Mouse (Mus musculus): Measurements from ENCODE around the gene Tmcc1.
A peak's percentile ranks its signal among the peaks of the same experiment; 100 is the strongest.

Tmcc1 gene

DNA sequence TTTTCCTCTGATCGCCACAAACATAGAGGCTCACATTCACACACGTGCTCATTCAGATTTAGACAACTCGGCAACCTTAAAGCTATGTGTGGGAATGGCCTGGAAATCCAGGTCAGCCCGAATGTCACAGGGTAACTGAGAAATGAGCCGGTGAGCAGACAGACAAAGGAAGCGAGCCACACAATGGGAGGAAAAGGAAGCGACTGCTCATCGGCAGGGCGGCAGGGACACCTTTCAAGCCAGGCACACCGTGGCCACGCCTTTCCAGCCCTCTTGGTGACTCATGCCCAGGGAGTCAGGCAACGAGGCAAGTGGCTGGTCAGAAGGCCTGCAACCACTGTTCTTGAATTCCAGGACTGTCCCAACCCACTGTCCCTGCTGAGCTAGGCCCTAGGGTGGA lies 183.9 kb downstream of the Tmcc1 start:
- peak; percentile 67 for DNase-seq

DNA sequence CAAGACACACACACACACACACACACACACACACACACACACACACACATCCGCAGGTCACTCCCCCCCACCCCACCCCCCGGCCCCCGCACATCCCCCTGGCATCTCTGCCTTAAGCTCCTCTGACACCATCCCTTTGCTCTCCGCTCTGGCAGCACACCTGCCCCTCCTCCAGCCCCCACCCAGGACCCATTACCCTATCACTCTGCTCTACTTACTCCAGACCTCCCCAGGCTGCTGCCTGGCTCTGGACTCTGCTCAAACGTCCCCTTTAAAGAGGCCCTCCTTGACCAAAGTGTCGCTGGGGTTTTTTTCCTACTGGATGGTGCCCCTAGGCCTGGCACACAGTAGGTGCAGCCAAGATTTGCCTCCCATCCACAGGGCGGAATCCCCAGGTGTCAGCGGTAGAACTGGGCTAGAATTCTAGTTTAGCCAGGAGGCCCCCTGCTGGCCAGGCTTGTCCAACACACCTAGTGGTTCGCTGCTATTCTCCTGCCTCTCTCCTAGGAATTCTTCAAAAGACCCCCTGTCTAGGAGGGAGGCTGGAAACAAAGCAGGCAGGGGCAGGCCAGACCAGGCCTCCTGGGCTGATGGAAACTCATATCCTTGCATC lies 185.6 kb downstream of the Tmcc1 start:
- DNase-seq, result peak; percentile 83

GRCm38 (mm10) chr6:116006731-116007130 lies 186.6 kb downstream of the Tmcc1 start:
- peak; percentile 88 for DNase-seq

DNA sequence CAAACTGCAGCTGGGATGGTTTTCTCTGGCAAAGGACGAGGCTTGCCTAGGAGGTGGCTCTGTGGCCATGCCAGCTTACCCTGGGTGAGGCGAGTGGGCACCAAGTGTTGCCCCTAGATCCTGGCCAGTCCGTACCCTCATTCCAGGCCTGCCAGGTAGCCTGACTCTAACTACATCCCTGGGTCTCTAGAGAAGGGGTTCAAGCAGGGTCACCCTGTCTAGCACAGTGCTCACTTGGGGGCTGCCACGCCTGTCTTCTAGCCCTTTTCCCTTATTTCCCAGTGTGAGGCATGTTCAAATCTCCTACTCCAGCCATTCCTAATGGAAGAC lies 187.4 kb downstream of the Tmcc1 start:
- no peak for DNase-seq

DNA sequence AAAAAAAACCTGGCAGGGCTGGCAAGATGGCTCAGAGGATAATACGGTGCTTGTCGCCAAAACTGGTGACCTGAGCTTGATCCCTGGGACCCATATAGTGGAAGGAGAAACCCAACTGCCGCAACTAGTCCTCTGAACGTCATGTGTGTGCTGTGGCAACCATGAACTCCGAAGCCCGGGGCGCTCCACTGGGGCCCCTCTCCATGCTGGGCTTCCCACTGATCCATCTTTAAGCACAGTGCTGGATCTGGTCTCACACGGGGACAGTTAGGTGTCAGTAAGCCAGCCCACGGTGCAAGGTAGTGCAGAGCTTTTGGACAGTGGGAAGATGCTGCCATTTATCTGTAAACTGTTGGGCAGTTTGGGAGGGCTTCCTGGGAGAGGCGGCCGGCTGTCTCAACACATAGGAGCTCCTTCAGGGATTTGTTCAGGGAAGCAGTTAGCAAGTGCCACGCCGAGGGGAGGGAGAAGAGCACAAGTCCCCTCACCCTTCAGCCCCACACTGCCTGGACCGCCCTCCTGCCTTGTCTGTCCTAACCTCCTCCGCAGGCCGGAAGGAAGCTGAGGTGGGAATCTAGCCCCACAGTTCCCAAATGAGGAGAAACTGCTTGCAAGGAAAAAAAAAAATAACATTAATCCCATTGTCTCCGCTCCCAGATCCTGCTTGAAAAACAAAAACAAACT lies 187.9 kb downstream of the Tmcc1 start:
- peak; percentile 28 for DNase-seq

DNA sequence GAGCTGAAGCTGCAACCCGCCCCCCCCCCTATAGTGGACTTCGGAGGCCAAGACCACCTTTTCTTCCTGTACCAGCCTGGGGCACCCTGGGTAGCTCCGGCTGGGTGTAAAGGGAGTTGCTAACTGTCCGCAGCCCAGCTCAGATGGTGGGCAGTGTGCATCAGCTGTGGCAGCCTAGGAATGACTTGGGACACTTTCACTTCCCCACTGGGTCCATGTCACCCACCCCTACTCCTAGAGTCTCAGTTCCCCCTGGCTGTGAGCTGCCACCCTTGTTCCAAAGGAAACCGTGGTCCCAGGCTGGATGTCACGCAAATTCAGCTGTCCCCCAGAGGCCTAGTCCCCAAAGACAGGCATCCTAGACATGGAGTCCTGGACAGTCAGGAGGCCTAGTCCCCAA lies 188.6 kb downstream of the Tmcc1 start:
- no peak for DNase-seq

GRCm38 (mm10) chr6:116004069-116004468 lies 189.2 kb downstream of the Tmcc1 start:
- peak; percentile 40 for DNase-seq

DNA sequence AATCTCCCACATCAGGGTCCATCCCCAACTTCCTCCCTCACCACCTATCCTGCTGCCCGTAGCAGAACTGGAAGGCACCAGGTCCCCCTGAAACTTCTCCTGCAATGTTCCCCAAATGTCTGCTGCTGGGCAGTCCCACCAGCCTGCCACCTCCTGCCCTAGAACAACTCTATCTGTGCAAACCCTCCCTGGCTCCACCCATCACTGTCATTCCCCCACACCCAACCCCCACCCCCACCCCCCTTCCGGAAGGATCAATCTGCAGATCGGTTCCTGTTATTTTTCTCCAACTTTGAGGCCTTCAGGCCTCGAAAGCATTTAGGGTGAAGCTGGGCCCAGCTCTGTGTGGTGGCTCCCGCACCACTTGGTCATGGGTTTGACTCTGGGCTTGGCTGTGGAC lies 189.8 kb downstream of the Tmcc1 start:
- peak; percentile 44 for DNase-seq

GRCm38 (mm10) chr6:116002311-116003104 lies 190.8 kb downstream of the Tmcc1 start:
- DNase-seq, result no peak

DNA sequence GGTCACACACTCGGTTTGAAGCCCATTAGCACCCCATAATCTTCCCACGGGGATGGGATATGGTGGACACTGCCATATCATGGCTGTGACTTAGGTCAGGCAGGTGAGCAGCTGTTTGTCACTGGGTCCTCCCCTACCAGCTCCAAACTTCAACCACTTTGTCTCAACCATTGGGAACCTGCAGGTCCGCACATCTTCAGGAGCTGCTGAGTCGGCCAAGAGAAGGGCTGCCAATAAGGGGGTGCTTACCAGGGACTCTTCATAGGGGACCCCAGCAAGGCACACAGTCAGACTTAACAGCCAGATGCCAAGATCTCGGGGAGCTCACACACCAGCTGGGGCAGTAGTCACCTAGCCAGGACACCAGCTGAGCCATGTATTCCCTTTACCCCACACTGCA lies 192.4 kb downstream of the Tmcc1 start:
- no peak for DNase-seq

DNA sequence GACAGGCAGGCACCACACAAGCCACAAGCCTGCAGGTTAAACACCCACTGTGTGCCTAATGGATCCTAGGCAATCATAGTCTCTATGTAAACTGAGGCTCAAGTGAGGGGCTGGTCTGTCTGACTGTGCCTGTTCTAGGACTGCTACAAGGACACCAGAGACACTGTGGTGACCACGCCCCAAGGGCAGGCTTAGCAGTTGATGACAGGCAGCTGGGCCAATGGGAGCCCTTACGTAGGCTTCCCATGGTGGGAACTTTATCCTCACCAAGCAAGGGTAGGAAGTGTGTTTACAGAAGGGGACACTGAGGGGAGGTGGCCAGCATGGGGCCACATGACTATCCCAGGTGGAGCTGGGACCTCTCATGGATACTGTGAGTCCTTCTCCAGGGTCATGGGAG lies 194.1 kb downstream of the Tmcc1 start:
- peak; percentile 36 for DNase-seq

GRCm38 (mm10) chr6:115998758-115999157 lies 194.5 kb downstream of the Tmcc1 start:
- no peak for DNase-seq

- DNase-seq, result no peak
Observed at GRCm38 (mm10) chr6:115997726-115998311, 195.5 kb downstream of the Tmcc1 start.

DNA sequence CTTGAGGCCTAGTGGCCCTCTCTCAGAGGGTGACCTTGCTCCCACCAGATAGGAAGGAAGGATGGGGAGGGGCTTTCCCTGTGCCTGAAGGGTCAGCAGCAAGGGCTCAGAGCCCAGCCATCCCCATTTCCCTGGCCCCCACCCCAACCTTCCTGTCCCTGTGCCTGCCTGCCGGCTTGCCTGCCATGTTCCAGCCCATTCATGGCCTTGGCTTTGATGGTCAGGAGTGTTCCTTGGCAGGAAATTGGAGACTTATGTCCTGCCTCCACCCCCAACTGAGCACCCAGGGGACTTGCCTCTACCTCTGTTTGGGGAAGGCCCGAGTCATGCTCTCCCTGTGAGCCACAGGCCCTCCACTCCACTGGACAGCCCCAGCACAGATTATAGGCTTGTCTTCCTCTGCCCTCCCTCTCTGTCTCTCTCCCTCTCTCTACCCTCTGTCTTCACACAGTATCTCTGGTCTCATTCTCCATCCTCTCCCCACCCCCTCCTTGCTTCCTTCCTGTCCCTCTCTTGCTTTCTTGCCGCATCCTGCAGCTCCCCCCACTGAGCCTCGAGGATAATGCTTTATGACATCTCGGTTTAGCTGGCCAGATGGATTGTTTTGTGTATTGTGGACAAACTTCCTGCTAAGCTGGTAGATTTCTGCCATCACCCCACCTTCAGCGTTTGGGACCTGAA lies 197.0 kb downstream of the Tmcc1 start:
- DNase-seq, result peak; percentile 91

DNA sequence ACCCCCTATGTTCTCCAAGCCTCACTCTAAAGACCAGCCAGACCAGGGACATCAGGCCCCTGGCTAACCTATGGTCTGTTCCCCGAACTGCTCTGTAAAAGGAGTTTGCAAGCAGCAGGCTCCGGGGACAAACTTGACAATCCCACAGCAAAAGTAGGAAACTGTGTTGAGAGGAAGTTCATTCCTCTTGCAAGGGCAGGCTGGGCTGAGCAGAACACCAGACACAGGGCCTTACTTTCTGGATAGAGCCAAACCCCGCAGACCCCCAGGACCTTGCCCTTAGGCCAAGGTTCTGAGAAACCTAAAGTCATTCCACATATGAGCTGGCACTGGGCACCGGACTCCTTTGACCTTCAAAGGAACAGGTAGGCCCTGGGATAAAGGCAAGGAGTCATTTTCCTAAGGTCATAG lies 197.8 kb downstream of the Tmcc1 start:
- DNase-seq, result peak; percentile 42

GRCm38 (mm10) chr6:115994877-115995520 lies 198.3 kb downstream of the Tmcc1 start, which contains the start of gene Plxnd1:
Plxnd1 (minus strand) TSS chr6:115995005.
- peak; percentile 94 for DNase-seq

DNA sequence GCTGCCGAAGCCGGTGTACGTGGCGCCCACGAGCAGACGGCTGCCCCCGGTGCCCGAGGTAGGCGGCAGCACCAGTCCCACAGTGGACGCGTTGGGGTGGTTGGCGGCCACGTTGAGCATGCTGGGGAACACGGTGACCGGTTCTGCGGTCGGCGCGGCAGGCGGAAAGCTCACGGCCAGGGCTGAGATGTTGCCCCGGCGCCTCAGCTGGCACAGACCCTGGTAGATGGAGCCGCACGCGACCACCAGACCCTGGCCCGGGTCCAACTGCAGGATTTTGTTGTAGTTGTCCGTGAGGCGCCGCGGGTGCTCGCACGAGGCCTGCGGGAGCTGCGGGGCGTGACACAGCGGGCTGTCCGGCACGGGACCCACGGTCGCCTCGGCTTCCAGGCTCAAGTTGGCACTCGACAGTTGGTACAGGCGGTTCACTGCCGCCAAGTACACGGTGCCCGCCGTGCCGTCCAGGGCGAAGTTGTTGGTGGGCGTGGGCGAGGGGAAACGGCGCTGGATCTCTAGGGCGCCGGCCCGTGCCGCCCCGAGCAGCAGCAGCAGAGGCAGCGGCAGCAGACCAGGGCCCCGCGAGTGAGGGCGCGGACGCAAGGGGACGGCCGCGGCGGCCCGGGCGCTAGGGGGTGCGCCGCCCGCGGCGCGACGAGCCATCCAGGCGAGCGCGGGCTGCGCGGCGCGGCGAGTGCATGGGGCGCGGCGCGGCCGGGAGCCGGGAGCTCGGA lies 199.0 kb downstream of the Tmcc1 start:
- peak; percentile 70 for DNase-seq

GRCm38 (mm10) chr6:115993463-115994145 lies 199.7 kb downstream of the Tmcc1 start:
- DNase-seq, result peak; percentile 64

DNA sequence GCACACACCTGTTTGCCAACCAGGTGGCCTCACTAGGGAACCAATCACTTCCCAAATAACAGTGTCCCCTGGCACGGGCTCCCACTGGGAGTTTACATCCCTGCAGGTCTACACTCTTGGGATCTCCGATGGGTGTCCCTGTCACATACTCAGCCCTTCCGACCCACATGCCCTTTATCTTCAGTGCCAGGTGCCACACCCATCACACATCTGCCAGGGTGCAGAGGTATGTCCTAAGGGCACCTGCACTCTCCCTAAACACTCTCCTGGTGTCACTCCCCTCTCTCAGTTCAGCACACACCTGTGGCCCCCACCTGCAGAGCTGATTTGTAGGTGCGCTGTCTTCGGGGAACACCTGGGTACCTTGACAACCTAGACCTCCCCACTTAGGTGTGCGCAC lies 200.3 kb downstream of the Tmcc1 start:
- no peak for DNase-seq

DNA sequence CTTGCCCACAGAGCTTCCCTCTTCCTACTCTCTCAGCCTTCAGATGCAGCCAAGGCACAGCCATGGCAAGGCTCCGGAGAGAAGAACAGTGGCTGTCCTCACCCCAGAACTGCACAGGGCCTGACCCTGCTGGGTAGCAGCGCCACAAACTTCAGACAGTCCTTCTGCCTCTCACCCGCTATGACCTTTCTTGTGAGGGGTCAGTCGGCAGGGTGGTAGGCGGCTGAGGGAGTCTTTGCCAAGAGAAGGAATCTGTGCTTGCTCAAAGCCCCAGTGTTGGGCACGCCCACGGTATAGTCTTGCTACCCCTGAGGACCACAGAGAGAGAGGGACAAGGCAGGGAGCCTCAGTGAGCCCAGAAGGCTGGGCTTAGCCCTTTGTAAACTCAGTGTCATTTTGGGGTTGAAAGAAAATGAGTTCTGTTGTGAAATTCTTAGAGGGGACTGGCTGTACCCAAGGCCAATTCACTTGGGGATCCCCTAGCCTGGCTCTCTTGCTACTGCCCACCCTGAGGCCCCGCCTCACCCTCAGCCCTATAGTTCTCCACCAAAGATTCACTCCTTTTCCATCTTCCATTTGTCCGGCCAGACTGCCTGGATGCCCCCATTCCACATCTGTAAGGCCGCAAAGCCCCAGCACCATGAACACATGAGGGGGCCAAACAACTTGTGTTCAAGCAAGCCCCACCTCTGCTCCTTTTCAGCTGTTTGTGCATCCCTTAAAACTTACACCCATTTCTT lies 201.2 kb downstream of the Tmcc1 start:
- DNase-seq, result peak; percentile 71

Data from lung, postnatal 10 days (tissue).